Mouse (Mus musculus): ENCODE data around the gene Smyd5.
"Not testable (repeated sequence)": the region's sequence is repeated elsewhere in the genome, so short reads cannot be mapped to it uniquely, and the experiment has no call there.

Smyd5 gene

GRCm38 (mm10) chr6:85447351-85447750 lies 15.6 kb downstream of the Smyd5 start:
- no peak for DNase-seq (ENCODE audit: low spot score in 2 of 2)

GRCm38 (mm10) chr6:85450140-85450539 lies 18.4 kb downstream of the Smyd5 start:
- DNase-seq (ENCODE audit: low spot score in 2 of 2): not testable (repeated sequence)

- DNase-seq (ENCODE audit: low spot score in 2 of 2): peak; percentile 100
Observed at GRCm38 (mm10) chr6:85450697-85451663, 19.2 kb downstream of the Smyd5 start, which contains the start of gene Cct7. Gene Cct7, plus strand, starts transcription at chr6:85451514.

- DNase-seq (ENCODE audit: low spot score in 2 of 2): peak; percentile 98
Observed at GRCm38 (mm10) chr6:85451664-85452410, 20.0 kb downstream of the Smyd5 start, which contains the start of gene Pradc1. Gene Pradc1, minus strand, starts transcription at chr6:85451970.

- DNase-seq (ENCODE audit: low spot score in 2 of 2): no peak
Observed at GRCm38 (mm10) chr6:85452411-85452665, 20.5 kb downstream of the Smyd5 start.

- DNase-seq (ENCODE audit: low spot score in 2 of 2): no peak
Observed at GRCm38 (mm10) chr6:85452816-85453215, 21.0 kb downstream of the Smyd5 start.

GRCm38 (mm10) chr6:85459621-85460020 lies 27.8 kb downstream of the Smyd5 start:
- DNase-seq (ENCODE audit: low spot score in 2 of 2): no peak

- DNase-seq (ENCODE audit: low spot score in 2 of 2): no peak
Observed at GRCm38 (mm10) chr6:85465381-85465780, 33.6 kb downstream of the Smyd5 start.

- DNase-seq (ENCODE audit: low spot score in 2 of 2): no peak
Observed at GRCm38 (mm10) chr6:85469660-85470430, 38.1 kb downstream of the Smyd5 start.

- DNase-seq (ENCODE audit: low spot score in 2 of 2): no peak
Observed at GRCm38 (mm10) chr6:85471962-85472361, 40.2 kb downstream of the Smyd5 start.

GRCm38 (mm10) chr6:85472542-85472941 lies 40.8 kb downstream of the Smyd5 start:
- no peak for DNase-seq (ENCODE audit: low spot score in 2 of 2)

- no peak for DNase-seq (ENCODE audit: low spot score in 2 of 2)
Observed at GRCm38 (mm10) chr6:85475581-85475980, 43.8 kb downstream of the Smyd5 start.

GRCm38 (mm10) chr6:85477366-85477917 lies 45.7 kb downstream of the Smyd5 start:
- no peak for DNase-seq (ENCODE audit: low spot score in 2 of 2)

- DNase-seq (ENCODE audit: low spot score in 2 of 2): no peak
Observed at GRCm38 (mm10) chr6:85478416-85478815, 46.6 kb downstream of the Smyd5 start.

- no peak for DNase-seq (ENCODE audit: low spot score in 2 of 2)
Observed at GRCm38 (mm10) chr6:85479979-85480378, 48.2 kb downstream of the Smyd5 start.

- DNase-seq (ENCODE audit: low spot score in 2 of 2): no peak
Observed at GRCm38 (mm10) chr6:85480685-85481084, 48.9 kb downstream of the Smyd5 start.

- no peak for DNase-seq (ENCODE audit: low spot score in 2 of 2)
Observed at GRCm38 (mm10) chr6:85483843-85484721, 52.3 kb downstream of the Smyd5 start.

GRCm38 (mm10) chr6:85485738-85486137 lies 53.9 kb downstream of the Smyd5 start:
- no peak for DNase-seq (ENCODE audit: low spot score in 2 of 2)

GRCm38 (mm10) chr6:85488510-85488909 lies 56.7 kb downstream of the Smyd5 start:
- DNase-seq (ENCODE audit: low spot score in 2 of 2): no peak

- no peak for DNase-seq (ENCODE audit: low spot score in 2 of 2)
Observed at GRCm38 (mm10) chr6:85489717-85490116, 57.9 kb downstream of the Smyd5 start.

- DNase-seq (ENCODE audit: low spot score in 2 of 2): no peak
Observed at GRCm38 (mm10) chr6:85490252-85490651, 58.5 kb downstream of the Smyd5 start.

Data from right cerebral cortex, postnatal 36 days (tissue).